Mouse (Mus musculus): ENCODE data around the gene Mlxipl.

Mlxipl gene

DNA sequence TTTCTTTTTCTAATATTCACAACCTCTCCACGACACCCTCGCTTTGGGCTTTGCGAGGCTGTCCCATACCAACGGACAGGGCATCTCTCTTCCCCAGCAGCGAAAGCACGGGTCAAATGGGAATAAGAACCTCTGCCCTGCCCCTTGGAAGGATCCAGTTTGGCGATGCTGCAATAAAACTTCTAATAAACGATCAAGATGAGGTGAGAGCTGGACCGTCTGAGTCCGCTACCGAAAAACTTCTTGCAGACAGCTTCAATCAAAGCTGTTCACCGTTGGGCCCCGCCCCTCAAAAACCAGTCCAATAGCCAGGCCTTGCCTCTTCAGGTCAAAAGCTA, 59.0 kb downstream of the Mlxipl start:
- DNase-seq (ENCODE audit: low spot score): no peak

DNA sequence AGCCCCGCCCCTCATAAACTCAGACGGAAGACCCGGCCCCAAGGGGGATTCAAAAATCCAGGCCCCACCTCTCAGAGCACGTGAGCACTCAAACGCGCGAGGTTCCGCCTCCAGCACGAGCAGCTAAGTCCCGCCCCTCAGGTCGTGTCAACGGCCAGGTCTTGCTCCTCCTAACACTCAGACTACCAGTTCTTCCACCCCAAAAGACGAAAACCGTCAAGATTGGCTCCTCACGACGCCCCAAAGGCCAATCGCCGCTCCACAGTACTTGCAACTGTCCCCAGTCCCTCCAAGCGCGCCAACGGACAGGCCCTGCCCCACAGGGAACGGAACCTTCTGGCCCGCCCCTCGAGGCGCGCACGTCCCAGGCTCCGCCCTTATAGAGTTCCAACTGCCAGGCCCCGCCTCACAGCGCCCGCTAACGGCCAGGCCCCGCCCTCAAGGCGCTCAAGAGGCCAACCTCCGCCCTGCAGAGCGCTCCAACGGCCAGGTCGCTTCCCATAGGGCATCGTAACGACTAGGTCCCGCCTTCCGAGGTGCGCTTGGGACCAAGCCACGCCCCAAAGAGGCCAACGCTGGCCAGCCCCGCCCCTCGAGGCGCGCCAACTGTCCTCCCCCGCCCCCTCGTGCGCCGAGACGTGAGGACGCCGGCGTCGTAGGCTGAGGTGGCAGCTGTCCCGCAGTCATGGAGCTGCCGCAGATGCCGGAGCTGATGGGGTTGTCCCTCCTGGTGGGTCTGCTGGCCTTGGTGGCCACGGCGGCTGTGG, 59.5 kb downstream of the Mlxipl start, which contains the start of gene Tbl2:
TSS of gene Tbl2 (plus strand) at position 605 of the 767 bp plus-strand sequence.
- peak; percentile 99 for DNase-seq (ENCODE audit: low spot score)

DNA sequence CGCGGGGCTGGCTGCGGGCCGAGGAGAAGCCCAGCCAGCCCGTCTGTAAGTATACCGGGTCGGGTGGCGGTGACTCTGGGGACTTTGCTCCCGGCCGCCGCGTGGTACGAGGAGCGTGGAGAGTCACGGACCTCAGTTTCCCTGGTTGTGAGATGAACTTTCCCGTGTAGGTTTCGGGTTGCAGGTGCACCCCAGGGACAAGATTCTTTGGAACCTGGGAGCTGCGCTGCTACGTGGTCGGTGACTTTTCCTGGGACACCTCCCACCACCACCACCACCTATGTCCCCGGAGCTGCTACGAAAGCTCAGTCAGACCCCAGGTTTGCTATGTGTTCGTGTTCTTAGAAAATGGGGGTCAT, 60.1 kb downstream of the Mlxipl start:
- DNase-seq (ENCODE audit: low spot score): no peak

DNA sequence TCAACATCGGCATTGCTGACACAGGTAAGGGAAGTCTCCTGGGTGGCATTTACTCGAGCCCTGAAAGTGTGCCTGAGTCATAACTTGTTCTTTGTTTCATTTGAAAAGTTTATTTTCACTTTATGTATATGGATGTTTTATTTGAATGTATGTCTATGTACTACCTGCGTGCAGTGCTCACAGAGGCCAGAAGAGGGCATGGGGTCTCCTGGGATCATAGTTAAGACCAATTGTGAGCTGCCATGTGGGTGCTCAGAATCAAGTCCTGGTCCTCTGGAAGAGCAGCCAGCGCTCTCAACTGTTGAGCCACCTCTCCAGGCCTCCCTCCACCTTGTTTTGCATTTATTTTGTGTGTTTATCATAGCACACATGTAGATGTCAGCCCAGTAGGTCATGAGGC, 66.8 kb downstream of the Mlxipl start:
- no peak for DNase-seq (ENCODE audit: low spot score)

DNA sequence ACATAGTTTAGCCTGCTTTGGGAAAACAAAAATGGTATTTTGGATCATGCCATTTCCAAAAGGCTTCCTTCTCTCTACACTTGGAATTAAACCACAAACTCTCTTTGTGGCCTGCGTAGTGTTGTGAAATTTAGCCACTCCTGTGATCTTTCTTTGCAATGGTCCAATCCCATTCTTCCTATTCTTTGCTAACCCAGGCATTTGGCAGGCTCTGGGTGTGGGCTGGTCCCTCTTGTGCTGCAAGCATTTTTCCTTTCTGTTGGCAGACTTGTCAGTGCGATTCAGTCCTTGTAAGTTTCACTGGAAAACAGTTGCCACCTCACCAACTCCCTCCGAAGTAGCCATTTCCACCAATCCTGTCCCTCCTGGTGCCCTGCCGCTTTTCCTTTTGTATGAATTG, 71.5 kb downstream of the Mlxipl start:
- no peak for DNase-seq (ENCODE audit: low spot score)

DNA sequence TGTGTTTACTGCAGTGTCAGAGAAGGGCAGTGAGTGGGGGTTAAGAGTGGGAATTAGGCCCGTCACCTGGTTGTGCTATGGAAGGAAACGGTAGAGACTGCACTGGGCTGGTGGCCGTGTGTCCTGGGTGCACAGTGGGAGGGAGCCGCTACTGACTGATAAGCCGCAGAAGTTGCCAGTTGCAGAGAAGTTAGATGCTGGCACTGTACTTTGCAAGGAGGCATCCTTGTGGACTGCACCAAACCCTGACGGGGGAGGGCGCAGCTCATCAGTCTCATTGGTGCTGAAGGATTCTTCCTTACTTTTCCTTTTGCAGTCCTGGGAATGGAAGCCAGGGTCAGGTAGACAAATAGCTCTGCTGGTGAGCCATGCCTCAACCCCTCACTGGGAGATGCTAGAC, 72.0 kb downstream of the Mlxipl start:
- DNase-seq (ENCODE audit: low spot score): peak; percentile 63

DNA sequence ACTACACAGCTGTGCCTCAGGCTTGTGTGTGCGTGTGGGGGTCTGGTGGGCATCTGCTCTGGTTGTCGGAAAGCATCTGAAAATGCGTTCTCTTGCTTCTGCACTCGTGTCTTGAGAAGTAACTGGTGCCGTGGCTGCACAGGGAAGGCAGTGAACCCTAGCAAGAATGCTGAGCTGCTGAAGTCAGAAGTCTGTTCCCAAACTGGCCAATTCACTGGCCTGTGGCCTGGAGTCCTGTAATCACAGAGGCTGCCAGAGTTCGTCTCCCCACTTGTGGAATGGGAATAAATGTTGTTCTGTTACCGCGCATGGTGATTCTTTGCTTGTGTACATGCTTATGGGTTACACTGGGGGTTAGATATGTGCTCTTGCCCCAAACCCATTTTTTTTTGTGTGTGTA, 72.7 kb downstream of the Mlxipl start:
- no peak for DNase-seq (ENCODE audit: low spot score)

DNA sequence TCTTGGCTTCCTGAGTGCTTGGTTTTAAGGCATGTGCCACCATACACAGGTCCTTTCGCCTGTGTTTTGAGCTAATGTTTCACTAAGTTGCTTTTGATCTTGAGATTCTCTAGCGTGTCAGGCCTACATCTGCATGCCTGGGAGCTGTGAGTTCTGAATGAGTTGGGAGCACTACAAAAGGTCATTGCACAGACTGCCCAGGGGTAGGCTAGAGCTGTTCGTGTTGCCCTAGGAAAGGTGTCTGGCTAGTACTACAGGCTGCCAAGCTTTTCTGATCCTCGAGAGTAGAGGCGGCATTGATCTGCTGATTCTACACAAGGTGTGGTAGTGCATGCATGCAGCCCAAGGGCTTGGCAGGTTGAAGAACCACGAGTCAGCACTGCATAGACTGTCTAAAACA, 73.1 kb downstream of the Mlxipl start:
- no peak for DNase-seq (ENCODE audit: low spot score)

DNA sequence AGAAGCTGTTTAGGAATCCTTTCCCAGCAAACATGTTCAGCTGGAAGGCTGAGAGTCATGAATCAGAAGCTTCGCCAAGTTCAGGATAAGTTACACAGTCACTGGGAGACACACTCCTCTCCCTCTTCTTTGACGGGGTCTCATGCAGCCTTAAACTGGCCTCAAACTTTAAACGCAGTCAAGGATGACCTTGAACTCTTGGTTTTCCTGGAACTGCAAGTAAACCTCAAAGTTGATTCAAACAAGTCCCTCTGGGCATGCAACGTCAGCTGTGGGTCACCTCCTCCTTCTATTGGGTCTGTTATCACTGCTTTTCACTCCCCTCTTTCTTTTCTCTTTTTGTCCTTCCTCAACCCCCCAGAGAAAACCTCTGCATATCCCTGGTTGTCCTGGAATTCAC, 77.2 kb downstream of the Mlxipl start:
- DNase-seq (ENCODE audit: low spot score): no peak

DNA sequence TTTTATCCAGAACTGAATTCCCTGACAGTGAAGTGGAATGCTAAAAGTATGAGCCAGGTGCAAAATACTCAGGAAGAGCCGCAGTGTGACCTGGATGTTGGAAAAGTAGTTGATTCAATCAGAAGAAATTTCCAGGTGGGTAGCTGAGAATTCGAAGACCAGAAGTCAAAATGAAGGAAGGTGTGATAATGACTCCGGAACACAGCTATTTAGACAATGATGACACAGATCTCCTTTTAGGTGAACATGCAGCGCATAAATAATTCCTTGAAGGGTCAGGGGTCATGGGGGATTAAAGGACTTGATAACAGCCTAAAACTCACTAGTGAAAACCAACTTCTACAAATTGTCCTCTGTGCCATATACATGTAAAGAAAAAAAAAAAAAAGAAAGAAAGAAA, 77.8 kb downstream of the Mlxipl start:
- DNase-seq (ENCODE audit: low spot score): no peak

DNA sequence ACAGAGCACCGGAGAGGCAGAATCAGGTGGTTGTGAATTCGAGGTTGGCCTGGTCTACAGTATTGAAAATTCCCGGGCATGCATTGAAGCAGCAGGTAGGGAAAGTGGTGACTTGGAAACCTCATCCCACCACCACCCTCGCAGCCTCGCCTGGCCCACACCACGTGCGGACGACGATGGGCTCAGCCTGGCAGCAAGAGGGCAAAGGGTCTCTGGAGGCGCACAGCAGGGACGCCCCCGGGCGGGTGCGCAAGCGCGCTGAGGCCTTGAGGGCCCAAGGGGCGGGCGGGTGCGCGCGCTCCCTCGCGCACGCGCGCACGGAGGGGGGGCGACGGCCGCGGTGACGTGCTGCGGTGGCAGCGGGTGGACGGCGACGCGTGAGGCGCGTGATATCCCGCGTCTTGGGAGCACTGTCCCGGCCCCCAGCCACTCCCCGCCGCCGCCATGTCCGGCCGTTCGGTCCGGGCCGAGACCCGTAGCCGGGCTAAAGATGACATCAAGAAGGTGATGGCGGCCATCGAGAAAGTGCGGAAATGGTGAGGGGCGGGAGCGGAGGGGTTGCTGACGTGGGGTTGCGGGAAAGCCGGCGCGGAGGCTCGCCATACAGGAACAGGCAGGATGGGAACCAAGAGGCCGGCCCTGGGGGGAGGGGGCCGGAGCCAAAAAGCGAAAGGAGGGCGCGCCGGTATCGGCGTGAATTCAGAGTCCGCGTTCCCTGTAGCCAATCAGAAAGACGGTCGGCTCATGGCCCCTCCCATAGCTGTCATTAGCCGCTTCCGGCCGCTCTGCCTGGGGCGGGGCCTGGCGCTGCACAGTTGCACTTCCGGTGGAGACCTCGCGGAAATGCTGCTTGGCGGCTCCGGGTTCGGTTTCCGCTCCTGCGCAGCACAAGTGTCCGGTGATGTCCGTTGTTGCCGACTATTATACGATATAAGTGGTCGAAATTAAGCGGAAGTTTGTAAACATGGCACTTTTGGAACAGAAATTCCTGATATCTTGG, 78.7 kb downstream of the Mlxipl start, which contains the start of gene Bcl7b:
TSS of gene Bcl7b (plus strand) at position 221 of the 1,000 bp plus-strand sequence.
- peak; percentile 95 for DNase-seq (ENCODE audit: low spot score)

DNA sequence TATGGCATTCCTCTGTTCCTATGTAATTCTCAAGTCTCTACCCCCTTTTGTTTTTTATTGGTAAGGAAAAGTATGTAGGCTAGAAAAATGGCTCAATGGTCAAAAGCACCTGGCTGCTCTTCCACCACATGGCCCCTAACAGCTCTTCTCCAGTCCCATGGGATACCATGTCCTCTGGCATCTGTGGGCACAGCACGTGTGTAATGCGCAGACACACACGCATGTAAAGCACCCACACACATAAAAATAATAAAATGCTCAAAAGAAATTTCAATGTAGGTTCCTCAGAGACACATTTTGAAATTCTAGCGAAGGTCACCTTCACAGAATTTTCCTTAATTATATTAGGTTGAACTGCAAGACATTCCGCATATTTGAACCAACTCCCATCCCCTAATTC, 79.8 kb downstream of the Mlxipl start:
- no peak for DNase-seq (ENCODE audit: low spot score)

DNA sequence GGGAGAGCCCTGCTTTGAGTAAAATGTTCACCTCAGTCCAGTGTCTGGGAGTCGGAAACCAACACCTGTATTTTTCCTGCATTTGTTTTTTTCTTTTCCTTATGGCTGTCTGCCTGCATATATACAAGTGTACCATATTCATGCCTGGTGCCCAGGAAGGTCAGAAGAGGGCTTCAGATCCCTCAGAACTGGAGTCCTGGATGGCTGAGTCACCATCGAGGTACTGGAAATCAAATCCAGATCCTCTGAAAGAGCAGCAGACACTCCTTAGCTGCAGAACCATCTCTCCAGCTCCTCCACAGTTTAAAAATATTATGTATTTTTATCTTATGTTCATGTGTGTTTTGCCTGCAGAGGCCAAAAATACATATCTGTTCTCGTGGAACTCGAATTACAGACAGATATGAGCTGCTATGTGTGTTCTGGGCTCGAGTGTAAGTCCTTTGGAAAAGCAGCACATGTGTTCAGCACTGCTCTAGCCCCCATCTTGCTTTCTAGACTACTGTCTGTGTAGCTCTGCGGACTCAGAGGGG, 82.1 kb downstream of the Mlxipl start:
- DNase-seq (ENCODE audit: low spot score): no peak

DNA sequence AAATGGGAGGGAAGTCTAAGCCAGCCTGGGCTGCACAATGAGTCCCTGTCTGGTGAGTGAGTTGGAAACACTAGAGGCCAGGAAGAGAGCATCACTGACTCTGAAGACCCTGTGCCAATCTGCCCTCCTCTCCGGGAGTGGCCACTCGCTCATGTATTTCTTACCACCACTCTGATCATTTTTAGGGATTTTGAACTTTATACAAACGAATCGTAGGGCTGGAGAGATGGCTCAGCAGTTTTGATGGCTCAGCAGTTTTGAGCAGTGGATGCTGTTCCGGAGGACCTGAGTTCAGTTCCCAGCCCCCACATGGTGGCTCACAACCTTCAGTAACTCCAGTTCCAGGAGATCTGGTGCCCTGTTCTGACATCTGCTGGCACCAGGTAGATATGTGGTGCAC, 83.3 kb downstream of the Mlxipl start:
- DNase-seq (ENCODE audit: low spot score): no peak

DNA sequence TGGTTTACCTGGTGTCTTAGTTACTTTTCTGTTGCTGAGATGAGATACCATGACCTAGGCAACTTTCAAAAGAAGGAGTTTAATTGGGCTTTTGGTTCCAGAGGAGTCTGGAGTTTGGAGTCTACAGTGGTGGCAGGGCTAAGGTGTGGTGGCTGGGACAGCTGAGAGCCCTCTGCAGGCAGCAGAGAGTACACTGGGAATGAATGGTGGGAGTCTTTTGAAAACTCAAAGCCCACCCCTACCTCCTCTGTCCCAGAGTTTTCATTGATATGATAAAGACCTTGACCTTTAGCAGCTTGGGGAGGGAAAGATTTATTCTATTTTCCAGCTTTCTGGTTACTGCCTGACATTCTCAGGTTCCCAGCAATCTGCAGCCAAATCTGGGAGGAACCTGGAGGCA, 85.4 kb downstream of the Mlxipl start:
- DNase-seq (ENCODE audit: low spot score): no peak

DNA sequence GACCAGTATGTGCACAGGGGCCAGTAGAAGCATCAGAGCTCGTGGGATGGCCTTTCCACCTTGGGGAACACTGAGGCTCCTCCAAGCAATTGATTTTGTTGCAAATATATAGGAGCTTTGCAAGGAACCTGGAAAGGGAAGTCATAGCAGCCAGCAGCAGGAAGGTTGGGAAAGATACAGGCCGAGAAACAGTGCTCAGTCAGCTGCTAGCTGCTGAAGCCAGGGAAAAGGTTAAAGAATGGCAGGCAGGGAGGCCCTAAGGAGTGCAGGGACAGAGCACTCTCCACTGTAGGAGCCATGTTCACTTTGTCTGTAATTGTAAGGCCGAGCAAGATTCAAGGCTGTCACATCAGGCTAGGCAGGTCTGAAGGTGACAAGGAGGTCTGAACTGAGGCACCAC, 88.8 kb downstream of the Mlxipl start:
- DNase-seq (ENCODE audit: low spot score): no peak

DNA sequence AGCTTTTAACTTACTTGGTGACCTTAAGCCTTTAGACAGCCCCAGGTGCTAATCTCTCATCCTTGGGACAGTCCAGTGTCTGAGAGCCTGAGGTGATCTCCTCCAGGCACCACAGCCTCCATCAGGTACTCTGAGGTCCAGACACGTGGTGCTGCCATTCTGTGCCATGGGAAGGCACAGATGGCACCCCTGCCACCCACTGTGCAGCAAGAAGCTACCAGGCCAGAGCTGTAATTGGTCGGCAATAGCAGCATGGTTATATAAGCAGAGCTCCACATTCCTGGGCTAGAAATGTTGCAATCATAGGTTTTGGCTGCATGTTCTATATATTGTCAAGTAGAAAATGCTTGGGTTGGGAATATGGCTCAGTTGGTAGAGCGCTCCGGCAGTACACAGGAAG, 89.3 kb downstream of the Mlxipl start:
- DNase-seq (ENCODE audit: low spot score): no peak

DNA sequence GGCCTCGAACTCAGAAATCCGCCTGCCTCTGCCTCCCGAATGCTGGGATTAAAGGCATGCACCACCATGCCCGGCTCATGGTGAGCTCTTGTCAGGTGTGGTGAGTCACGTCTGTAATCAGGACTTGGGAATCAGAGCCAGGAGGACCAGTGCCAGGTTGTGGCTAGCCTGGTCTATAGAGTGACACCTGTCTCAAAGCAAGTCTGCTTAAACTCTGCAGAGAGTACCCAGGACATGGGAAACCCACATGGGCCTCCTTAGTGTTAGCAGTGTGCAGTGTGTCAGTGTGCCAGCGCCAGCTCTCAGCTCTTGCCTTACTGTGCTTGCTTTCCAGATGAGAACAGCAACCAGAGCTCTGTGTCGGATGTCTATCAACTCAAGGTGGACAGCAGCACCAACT, 89.9 kb downstream of the Mlxipl start:
- no peak for DNase-seq (ENCODE audit: low spot score)

DNA sequence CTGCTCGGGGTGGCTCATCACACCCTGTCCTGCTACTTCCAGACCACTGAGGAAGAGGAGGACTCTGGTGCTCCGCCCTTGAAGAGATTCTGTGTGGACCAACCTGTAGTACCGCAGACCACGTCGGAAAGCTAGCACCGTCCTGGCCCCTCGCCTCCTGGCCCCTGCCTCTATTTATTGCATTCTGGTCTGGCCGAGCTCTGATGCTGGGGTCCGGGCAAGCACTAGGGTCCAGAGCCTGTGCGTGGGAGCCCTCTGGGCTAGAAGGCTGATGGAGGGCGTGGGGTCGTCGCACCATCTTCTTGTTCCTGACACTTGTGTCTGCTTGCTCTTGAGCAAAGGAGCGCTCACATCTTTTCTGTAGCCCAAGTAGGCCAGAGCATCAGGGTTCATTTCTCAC, 91.1 kb downstream of the Mlxipl start:
- DNase-seq (ENCODE audit: low spot score): no peak

DNA sequence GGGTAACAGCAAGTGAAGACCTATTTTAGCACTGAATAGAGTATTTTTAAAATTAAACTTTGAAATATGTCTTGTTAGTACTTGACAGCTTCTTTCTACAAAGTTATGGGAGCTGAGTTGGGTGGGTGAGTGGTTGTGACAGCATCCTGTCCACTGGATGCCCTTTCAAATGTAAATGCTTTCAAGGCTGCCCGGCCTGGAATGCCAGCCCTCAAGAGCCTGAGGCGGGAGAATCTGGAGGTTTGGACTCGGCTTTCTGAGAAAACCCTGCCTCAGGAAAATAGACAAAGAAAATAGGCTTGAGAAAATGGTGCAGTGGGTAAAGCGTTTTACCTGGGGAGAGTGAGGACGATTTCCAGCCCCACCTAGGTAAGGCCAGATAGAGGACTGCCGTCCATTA, 92.1 kb downstream of the Mlxipl start:
- DNase-seq (ENCODE audit: low spot score): no peak

DNA sequence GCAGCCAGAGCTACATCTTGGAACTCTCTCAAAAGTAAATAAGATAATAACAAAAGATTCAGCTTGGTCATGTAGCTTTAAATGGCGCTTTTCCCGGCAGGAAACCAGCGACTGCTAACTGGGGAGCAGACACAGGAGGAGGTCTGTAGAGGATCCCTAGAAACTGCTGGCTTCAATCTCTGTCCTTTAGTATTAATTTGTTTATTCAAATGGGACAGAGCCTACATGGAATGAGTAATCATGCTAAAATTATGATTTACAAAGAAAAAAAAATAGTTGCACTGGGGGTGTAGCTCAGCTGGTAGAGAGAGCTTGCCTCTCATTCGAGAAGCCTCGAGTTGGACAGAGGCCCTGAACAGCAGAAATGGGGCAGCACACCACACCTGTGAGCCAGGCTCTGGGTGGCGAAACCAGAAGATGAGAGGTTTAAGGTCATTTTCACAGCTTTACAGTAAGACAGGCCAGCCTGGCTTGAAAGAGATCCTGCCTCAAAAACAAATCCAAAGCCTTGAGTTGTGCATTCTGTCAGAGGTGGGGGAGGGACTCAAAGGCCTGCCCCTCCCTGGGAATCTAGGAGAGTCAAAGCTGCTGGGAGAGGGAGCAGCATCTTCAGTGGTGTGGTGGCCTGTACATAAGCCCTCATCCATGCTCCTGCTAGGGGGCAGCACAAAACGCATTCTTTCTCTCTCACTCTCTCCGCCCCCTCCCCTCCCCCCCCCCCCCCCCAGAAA, 93.6 kb downstream of the Mlxipl start:
- no peak for DNase-seq (ENCODE audit: low spot score)

DNA sequence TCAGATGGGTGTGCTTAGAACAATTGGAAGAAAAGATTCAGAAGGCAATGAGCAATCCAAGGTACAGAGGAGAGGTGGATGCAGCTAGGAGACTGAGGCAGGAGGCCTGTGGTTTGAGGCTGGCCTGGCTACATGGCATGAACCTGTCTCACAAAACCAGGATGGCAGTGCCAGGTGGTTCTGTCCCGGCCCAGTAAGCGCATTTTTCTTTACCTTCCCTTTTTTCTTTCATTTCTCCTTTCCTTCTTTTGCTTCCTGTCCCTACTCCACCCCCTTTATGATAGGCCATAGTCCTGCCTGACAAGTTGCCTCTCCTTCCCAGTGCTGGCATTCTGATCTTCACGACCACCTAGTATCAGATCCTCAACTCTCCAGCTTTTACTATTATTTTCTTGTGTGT, 95.3 kb downstream of the Mlxipl start:
- peak; percentile 6 for DNase-seq (ENCODE audit: low spot score)

Measured in testis, postnatal 10 days (tissue).